Mouse (Mus musculus) kidney, adult 18-20 months (tissue): ENCODE measurements at regions not wholly inside any gene's neighbourhood (a gene's known extent, or its start where the extent isn't known, plus 50 kb on each side); places are given as distances from the start of the nearest gene placed in this dataset.

Experiments used
- DNase-seq: peaks from one replicate; pipeline ENCODE4 v3.0.0; 2021

DNA sequence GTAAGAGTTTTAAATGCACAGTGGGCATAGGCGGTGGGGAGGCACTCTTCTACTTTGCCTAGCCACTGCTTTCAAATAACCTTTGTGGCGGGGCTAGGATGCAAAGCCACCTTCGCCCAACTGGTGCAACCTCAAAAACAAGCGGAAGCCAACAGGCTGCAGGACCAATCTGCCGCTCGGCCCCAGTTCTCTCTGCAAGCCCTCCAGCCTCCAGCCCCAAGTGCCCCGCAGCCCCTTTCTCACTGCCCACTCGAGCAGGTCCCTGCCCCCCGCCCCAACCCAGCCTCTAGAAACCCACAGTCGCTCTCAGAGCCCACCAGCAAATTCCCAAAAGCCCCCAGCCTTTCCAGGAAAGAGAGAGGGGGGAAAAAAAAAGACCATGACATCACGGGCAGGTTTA lies 89.6 kb upstream of the Ssbp2 start:
- peak; percentile 58 for DNase-seq

- peak; percentile 95 for DNase-seq
Measured at GRCm38 (mm10) chr13:91370886-91371595, 89.0 kb upstream of the Ssbp2 start.

- no peak for DNase-seq
Measured at GRCm38 (mm10) chr13:91371596-91371987, 88.5 kb upstream of the Ssbp2 start.

GRCm38 (mm10) chr13:91372130-91372875 lies 87.8 kb upstream of the Ssbp2 start:
- DNase-seq, result no peak

- DNase-seq, result peak; percentile 74
Measured at GRCm38 (mm10) chr13:91374141-91374540, 85.9 kb upstream of the Ssbp2 start.

- DNase-seq, result no peak
Measured at GRCm38 (mm10) chr13:91376556-91376955, 83.5 kb upstream of the Ssbp2 start.

GRCm38 (mm10) chr13:91377428-91377827 lies 82.7 kb upstream of the Ssbp2 start:
- DNase-seq, result no peak

- DNase-seq, result no peak
Measured at GRCm38 (mm10) chr13:91377972-91378371, 82.1 kb upstream of the Ssbp2 start.

DNA sequence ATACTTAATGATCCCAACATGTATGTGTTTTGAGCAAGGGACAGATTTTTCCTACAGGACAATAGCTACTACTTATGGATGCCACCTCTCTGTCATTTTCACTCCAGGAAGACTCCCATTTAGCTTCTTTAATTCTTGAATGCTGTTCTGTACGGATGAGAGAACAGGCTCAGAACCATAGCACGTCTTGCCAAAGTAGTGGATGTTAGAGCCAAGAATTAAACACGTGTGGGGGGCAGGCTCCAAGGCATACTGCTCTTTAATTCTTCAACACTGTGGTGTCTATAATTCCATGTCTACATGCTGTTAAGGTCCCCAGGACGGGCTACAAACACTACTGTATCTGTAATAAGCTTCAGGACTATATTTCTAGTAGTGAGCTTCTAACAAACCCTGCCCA lies 74.7 kb upstream of the Ssbp2 start:
- DNase-seq, result no peak

DNA sequence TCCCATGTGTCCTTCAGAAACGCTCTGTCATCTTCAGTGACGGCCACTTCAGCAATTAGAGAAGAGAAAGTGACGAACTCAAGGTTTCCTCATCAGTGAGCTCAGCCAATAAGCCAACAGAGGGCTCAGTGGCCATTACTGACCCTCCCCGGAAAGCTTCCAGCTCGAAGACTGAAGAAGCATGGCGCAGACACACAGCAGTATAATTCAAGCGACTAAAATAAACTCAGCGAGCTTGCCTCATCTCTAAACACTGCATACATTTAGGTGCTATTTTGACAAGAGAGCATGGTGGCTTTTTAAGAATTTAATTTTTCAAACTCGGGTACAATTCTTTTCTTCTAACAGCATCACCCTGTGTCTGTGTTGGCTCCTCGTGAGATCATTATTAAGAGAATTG lies 72.2 kb upstream of the Ssbp2 start:
- no peak for DNase-seq

DNA sequence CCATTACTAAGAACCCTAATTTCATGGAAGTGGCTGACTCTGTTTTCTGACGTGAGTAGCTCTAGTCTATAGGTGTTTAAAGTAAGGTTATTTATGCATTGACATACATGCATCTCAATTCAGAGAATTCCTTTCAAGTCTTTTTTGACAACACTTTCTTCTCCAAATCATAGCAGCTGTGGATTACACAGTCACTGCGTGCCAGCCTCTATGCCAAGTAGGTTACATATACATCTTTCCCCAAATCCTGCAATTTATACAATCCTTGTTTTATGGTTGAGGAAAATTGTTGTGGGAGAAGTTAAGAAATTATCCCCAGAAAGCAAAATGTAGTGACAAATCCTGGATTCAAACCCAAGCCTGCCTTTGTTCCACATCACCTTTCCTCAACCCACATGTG lies 56.5 kb upstream of the Ssbp2 start:
- DNase-seq, result no peak

GRCm38 (mm10) chr13:91405027-91405426 lies 55.1 kb upstream of the Ssbp2 start:
- DNase-seq, result no peak

GRCm38 (mm10) chr13:91410116-91410515 lies 50.0 kb upstream of the Ssbp2 start:
- no peak for DNase-seq
